Mouse (Mus musculus): Measurements from ENCODE around the gene Sephs2.
A peak's percentile ranks its signal among the peaks of the same experiment; 100 is the strongest.

Gene Sephs2

DNA sequence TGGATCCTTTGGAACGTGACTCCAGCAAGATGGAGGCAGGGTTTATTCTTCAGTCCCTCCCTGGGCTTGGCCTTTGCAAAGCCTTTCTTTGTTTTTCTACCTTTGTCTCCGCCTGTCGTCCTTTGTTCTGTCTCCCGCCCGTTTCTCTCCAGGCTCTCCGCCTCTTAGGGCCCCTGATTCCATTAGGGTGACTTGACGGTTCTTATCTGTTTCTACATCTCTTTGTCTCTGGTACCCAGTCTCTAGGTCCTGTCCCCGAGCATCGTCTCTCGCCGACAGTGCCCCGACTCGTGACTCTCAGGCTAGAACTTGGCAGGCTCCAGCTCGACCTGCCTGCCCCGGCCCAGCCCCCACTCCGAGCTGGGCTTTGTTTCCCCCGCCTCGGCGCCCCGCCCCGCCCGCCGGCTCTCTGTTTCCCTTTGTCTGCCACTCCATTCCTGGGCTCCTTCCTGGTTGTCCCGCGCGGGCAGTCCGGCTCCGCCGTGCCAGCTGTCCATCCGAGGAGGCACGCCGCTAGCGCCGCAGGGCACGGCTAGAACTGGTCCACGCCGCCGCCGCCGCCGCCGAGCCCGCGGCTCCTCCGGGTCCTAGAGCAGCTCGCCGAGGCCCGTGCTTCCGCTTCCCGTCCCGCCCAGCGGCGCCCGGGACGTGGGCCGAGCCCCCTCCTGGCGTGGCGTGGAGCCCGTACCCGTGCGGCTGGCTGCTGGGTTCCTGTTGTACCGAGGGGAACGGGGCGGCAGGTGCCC lies 41.1 kb downstream of the Sephs2 start, which contains the start of the genes Zfp553 and Sept1:
Gene Zfp553 (plus strand): TSS at position 440 of the 746 bp plus-strand sequence.
Gene Sept1 (minus strand): TSS at position 509 of the 746 bp plus-strand sequence.
- peak; percentile 73 for DNase-seq (ENCODE audit: low spot score)

GRCm38 (mm10) chr7:127231826-127232621 lies 41.8 kb downstream of the Sephs2 start:
- DNase-seq (ENCODE audit: low spot score): no peak

GRCm38 (mm10) chr7:127231376-127231775 lies 42.5 kb downstream of the Sephs2 start:
- no peak for DNase-seq (ENCODE audit: low spot score)

- DNase-seq (ENCODE audit: low spot score): peak; percentile 72
Observed at GRCm38 (mm10) chr7:127228615-127229303, 45.1 kb downstream of the Sephs2 start.

GRCm38 (mm10) chr7:127225147-127225995 lies 48.5 kb downstream of the Sephs2 start:
- DNase-seq (ENCODE audit: low spot score): no peak

GRCm38 (mm10) chr7:127224616-127225015 lies 49.2 kb downstream of the Sephs2 start:
- DNase-seq (ENCODE audit: low spot score): no peak

- no peak for DNase-seq (ENCODE audit: low spot score)
Observed at GRCm38 (mm10) chr7:127223515-127224478, 50.1 kb downstream of the Sephs2 start.

- DNase-seq (ENCODE audit: low spot score): no peak
Observed at GRCm38 (mm10) chr7:127223106-127223505, 50.7 kb downstream of the Sephs2 start.

Data from ovary, postnatal 14 days (tissue).